Mouse (Mus musculus): ENCODE measurements at regions not wholly inside any gene's neighbourhood (a gene's known extent, or its start where the extent isn't known, plus 50 kb on each side); places are given as distances from the start of the nearest gene placed in this dataset.
A peak's percentile ranks its signal among the peaks of the same experiment; 100 is the strongest.
"Not testable (repeated sequence)": the region's sequence is repeated elsewhere in the genome, so short reads cannot be mapped to it uniquely, and the experiment has no call there.

GRCm38 (mm10) chr12:17852138-17852537, 161.5 kb downstream of the Hpcal1 start:
- DNase-seq (ENCODE audit: low spot score in 2 of 2): not testable (repeated sequence)

- DNase-seq (ENCODE audit: low spot score in 2 of 2): not testable (repeated sequence)
Measured at GRCm38 (mm10) chr12:17872491-17872890, 181.8 kb downstream of the Hpcal1 start.

- peak; percentile 65 to 85 for DNase-seq (ENCODE audit: low spot score in 2 of 2)
Measured at GRCm38 (mm10) chr12:17881371-17882116, 190.9 kb downstream of the Hpcal1 start.

- not testable (repeated sequence) for DNase-seq (ENCODE audit: low spot score in 2 of 2)
Measured at GRCm38 (mm10) chr12:17882117-17883116, 191.8 kb downstream of the Hpcal1 start.

- DNase-seq (ENCODE audit: low spot score in 2 of 2): not testable (repeated sequence)
Measured at GRCm38 (mm10) chr12:17891663-17892310, 201.1 kb downstream of the Hpcal1 start.

DNA sequence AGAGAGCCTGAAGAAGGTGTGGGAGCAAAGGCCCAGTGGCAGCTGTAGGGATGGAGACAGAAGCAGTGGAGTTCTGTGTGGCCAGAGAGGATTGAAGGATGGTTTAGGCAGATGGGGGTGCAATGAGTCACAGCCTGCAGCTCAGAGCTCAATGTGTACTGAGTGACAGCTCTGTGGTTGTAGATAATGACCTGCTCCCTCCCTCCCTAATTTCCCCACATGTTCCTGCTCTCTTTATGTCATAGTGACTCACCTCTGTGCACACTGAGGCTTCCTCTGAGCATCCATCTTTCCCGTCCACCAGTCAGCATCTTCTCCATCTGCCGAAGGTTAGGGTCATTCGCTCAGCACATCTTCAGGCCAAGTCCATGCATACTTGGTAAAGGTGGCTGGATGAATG, 222.4 kb downstream of the Hpcal1 start:
- DNase-seq (ENCODE audit: low spot score in 2 of 2): not testable (repeated sequence)
